Mouse (Mus musculus) G1E-ER4 (cell line): ENCODE results near the gene Ten1. TPM values are rescaled to one million over a fixed set of nuclear protein-coding genes. Genes with fewer than 3 reads are reported as not detected.

Experiments used
- GATA1 ChIP-seq: IDR thresholded peaks from one replicate; pipeline ENCODE4 v1.8.0; 2012; ENCODE audit warnings: low read length, inconsistent platforms
- polyA plus RNA-seq: library from polyadenylated mRNA; stranded (reverse); fragments of >175 nt; gene quantifications from 2 replicates; pipeline ENCODE4 v1.2.3, GENCODE M21; 2012

The Ten1 gene
- 114 and 122 TPM in 2 replicates for polyA plus RNA-seq

- no peak for TF ChIP-seq GATA1
These were observed at the start of gene Ten1, which contains the start of gene Acox1 for GRCm38 (mm10) chr11:116198639-116199531. Ten1 (plus strand) TSS chr11:116198855. Acox1 (minus strand) TSS chr11:116199045.

GRCm38 (mm10) chr11:116149341-116149740, 49.3 kb upstream of the Ten1 start:
- TF ChIP-seq GATA1: no peak

GRCm38 (mm10) chr11:116150960-116151359, 47.7 kb upstream of the Ten1 start:
- no peak for TF ChIP-seq GATA1

GRCm38 (mm10) chr11:116161312-116161711, 37.3 kb upstream of the Ten1 start:
- no peak for TF ChIP-seq GATA1

- TF ChIP-seq GATA1: no peak
These were observed 36.5 kb upstream of the Ten1 start for GRCm38 (mm10) chr11:116162146-116162545.

GRCm38 (mm10) chr11:116163002-116163401, 35.7 kb upstream of the Ten1 start:
- no peak for TF ChIP-seq GATA1

- no peak for TF ChIP-seq GATA1
These were observed 31.4 kb upstream of the Ten1 start for GRCm38 (mm10) chr11:116167232-116167631.

GRCm38 (mm10) chr11:116167884-116168439, 30.7 kb upstream of the Ten1 start, which contains the start of gene Fbf1:
Fbf1 (minus strand) TSS chr11:116168166.
- TF ChIP-seq GATA1: no peak

GRCm38 (mm10) chr11:116169214-116169613, 29.4 kb upstream of the Ten1 start:
- no peak for TF ChIP-seq GATA1

- no peak for TF ChIP-seq GATA1
These were observed 28.5 kb upstream of the Ten1 start for GRCm38 (mm10) chr11:116170003-116170800.

GRCm38 (mm10) chr11:116171959-116172358, 26.7 kb upstream of the Ten1 start:
- TF ChIP-seq GATA1: no peak

- no peak for TF ChIP-seq GATA1
These were observed 23.7 kb upstream of the Ten1 start for GRCm38 (mm10) chr11:116174775-116175448.

GRCm38 (mm10) chr11:116176010-116176409, 22.6 kb upstream of the Ten1 start:
- TF ChIP-seq GATA1: no peak

- no peak for TF ChIP-seq GATA1
These were observed 20.1 kb upstream of the Ten1 start for GRCm38 (mm10) chr11:116178411-116179121.

GRCm38 (mm10) chr11:116185836-116186235, 12.8 kb upstream of the Ten1 start:
- no peak for TF ChIP-seq GATA1
